Mouse (Mus musculus) hindbrain, embryonic 13.5 days (tissue): ENCODE results near the gene Ptpn23. TPM values are rescaled to one million over a fixed set of nuclear protein-coding genes. Genes with fewer than 3 reads are reported as not detected.

ENCODE experiments used
- ATAC-seq: fragments of 200-750 bp; cut with Nextera tagmentation; 2 replicates; pipeline ENCODE4 v1.8.0; 2017; ENCODE audit warnings: moderate TSS enrichment; ENCODE audit not compliant: low FRiP score
- H3K27ac ChIP-seq: fragments of 300-500 bp; sonication (generic); 2 replicates; pipeline ENCODE4 v1.5.1; 2015; ENCODE audit warnings: inconsistent platforms, mild to moderate bottlenecking, moderate library complexity
- H3K27me3 ChIP-seq: fragments of 300-500 bp; sonication (generic); 2 replicates; pipeline ENCODE4 v1.6.1; 2015; ENCODE audit warnings: mild to moderate bottlenecking, inconsistent platforms
- H3K36me3 ChIP-seq: fragments of 300-500 bp; sonication (generic); 2 replicates; pipeline ENCODE4 v1.6.1; 2015; ENCODE audit warnings: mild to moderate bottlenecking, inconsistent platforms
- H3K4me1 ChIP-seq: fragments of 300-500 bp; sonication (generic); replicated peaks from 2 replicates; pipeline ENCODE4 v1.6.1; 2015; ENCODE audit warnings: inconsistent platforms
- H3K4me2 ChIP-seq: fragments of 300-500 bp; sonication (generic); 2 replicates; pipeline ENCODE4 v1.6.1; 2015; ENCODE audit warnings: inconsistent platforms, mild to moderate bottlenecking, moderate library complexity
- H3K4me3 ChIP-seq: fragments of 300-500 bp; sonication (generic); 2 replicates; pipeline ENCODE4 v1.5.1; 2015; ENCODE audit warnings: mild to moderate bottlenecking, inconsistent platforms
- H3K9ac ChIP-seq: fragments of 300-500 bp; sonication (generic); 2 replicates; pipeline ENCODE4 v1.6.1; 2015; ENCODE audit warnings: mild to moderate bottlenecking, inconsistent platforms
- H3K9me3 ChIP-seq: fragments of 300-500 bp; sonication (generic); 2 replicates; pipeline ENCODE4 v1.6.1; 2016; ENCODE audit warnings: inconsistent platforms
- WGBS: fragments of 180-500 bp; shearing (Covaris S2); methylation state at CpG from one replicate; pipeline ENCODE4 v1.1.7; 2015; 5-methylcytosine and 5-hydroxymethylcytosine counted together
- polyA plus RNA-seq: library from polyadenylated mRNA; unstranded; fragments of >200 nt; fragmentation: Nextera tagmentation; extraction: Ambion mirVana; gene quantifications from 2 replicates; pipeline ENCODE4 v1.2.1, GENCODE M21; 2015

Gene Ptpn23
- polyA plus RNA-seq, result 23.4 and 25.2 TPM in 2 replicates

DNA sequence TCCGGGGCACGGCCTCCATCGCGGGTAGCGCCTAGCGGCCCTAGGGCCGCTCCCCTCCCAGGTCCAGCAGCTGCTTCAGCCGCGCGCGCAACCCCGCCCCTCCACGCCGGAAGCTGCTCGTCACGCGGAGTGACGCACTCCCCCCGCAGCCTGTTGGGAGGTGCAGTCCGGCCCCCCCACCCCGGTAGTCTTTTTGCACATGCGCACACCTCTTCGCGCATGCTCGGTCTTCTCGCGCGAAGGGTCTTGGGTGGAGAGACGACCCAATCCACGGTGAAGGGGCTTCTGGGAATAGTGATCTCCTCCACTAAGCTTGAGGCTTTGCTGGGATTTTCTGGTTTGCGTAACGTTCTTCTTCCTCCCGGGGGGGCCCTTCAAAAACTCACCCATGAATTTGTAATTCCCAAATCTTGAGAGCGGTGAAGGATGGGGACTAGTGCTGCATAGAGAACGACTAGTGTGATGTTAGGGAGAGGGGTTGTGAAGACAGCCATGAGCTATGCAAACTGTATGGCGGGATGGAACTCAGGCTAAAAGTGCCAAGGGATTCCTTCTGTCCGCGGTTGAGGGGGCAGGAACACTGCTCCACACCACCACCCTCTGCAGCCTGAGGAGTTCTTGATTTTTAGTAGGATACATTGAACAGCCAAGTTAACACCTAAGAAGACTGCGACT is at the start of gene Ptpn23:
Ptpn23 (minus strand) TSS at position 115 of the 675 bp plus-strand sequence.
- H3K9ac ChIP-seq, result peak within 1 kb of the TSS; percentile 96
- H3K27ac ChIP-seq, result peak within 1 kb of the TSS; percentile 90
- peak; percentile 96 for ATAC-seq
- peaks cover 4% of the 10 kb centered on the region for H3K36me3 ChIP-seq
- no peaks in the 10 kb centered on the region for H3K9me3 ChIP-seq
- under 1% methylated on average over 39 of the region's 39 CpGs for WGBS
- H3K4me1 ChIP-seq, result peaks cover 26% of the 10 kb centered on the region
- H3K4me3 ChIP-seq, result peak within 1 kb of the TSS; percentile 90
- H3K4me2 ChIP-seq, result peak within 1 kb of the TSS; percentile 96
- no peaks in the 10 kb centered on the region for H3K27me3 ChIP-seq

DNA sequence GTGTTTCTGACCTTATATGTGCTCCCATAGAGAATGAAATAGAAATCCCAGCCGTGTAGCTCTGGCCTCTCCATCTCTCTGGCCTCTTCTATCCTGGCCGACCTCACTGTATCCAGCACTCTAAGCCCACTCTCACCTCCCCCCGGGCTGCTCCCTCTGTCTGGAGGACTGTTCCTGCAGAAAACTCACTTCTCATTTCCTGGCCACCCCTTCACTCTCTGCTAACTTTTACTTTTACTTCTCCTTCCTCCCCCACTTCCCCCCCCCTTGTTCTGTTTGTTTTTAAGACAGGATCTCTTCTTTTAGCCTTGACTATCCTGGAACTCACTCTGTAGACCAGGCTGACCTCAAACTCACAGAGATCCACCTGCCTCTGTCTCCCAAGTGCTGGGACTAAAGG is 44.5 kb upstream of the Ptpn23 start:
- Histone ChIP-seq H3K27ac (no peak overlapping the region), H3K9ac (no peak overlapping the region), H3K4me1 (peaks cover 6% of the 10 kb centered on the region), H3K9me3 (no peaks in the 10 kb centered on the region), H3K4me3 (no peak overlapping the region), H3K4me2 (no peak overlapping the region), H3K36me3 (peaks cover 27% of the 10 kb centered on the region), H3K27me3 (no peaks in the 10 kb centered on the region)
- 76% methylated on average over 3 of the region's 3 CpGs for WGBS
- no peak for ATAC-seq

DNA sequence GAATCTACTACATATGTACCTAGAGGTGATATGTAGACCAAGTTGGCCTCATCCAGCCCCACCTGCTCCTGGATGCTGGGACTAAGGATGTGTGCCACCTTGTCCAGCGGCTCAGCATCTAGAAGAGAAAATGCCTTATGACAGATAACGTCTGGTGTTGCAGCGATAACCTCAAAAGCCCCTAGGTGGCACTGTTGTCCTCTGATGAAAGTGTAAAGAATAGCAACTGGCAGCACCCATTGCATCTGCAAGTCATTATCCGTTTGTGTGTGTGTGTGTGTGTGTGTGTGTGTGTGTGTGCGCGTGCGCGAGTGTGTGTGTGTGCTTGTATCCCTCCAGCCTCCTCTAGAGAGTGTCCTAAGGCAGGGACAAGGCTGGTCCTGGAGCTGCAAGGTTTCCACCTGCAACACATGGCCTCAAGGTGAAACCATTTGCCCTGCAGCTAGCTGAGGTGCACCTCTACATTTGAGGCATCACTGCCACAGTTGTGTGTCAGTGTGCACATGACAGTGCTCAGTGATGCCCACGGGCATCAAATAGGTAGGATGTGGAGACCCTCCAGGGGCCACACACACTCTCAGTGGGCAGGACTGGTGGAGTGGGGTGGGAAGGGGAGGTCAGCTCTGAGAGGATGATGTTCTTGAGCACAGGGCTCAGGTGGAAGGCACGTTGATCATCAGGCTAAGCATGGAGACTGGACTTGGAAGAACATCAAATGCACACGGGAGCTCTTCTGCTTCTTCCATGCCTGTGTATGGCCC is 41.0 kb upstream of the Ptpn23 start:
- Histone ChIP-seq H3K9ac (peak overlapping the region; percentile 51), H3K36me3 (peaks cover 37% of the 10 kb centered on the region)

DNA sequence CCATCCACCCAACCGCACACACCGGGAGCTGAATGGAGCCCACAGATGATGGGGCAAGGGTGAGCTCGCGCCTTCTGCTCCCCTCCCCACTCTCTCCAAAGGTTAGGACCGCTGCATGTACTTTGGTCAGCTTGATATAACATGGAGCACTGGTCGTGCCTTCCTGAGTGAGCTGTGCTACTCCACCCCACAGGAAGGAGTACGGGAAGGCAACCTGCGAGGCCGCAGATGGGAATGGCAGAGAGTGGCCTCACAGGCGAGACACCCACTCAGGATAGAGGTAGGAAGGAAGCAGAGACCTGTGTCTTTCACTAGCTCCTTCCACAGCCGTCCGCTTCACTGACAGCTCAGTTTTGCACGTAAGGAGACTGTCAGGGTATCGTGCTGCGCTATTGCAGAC is 40.3 kb upstream of the Ptpn23 start:
- Histone ChIP-seq H3K4me3 (no peak overlapping the region), H3K27me3 (no peaks in the 10 kb centered on the region), H3K9ac (0 out of 2 replicates have a peak overlapping the region, but pooled peaks have one; percentile 19), H3K27ac (no peak overlapping the region), H3K4me2 (no peak overlapping the region), H3K9me3 (no peaks in the 10 kb centered on the region), H3K36me3 (peaks cover 43% of the 10 kb centered on the region), H3K4me1 (peaks cover 6% of the 10 kb centered on the region)
- 84% methylated on average over 15 of the region's 15 CpGs for WGBS
- ATAC-seq, result no peak

More for the DNA sequence above, 41.0 kb upstream of the Ptpn23 start:
- peak; percentile 80 for ATAC-seq
- H3K4me3 ChIP-seq, result no peak overlapping the region
- H3K4me1 ChIP-seq, result peaks cover 6% of the 10 kb centered on the region
- no peaks in the 10 kb centered on the region for H3K9me3 ChIP-seq
- 0 out of 2 replicates have a peak overlapping the region, but pooled peaks have one; percentile 12 for H3K27ac ChIP-seq
- WGBS, result 33% methylated on average over 11 of the region's 11 CpGs
- H3K27me3 ChIP-seq, result no peaks in the 10 kb centered on the region
- H3K4me2 ChIP-seq, result no peak overlapping the region

DNA sequence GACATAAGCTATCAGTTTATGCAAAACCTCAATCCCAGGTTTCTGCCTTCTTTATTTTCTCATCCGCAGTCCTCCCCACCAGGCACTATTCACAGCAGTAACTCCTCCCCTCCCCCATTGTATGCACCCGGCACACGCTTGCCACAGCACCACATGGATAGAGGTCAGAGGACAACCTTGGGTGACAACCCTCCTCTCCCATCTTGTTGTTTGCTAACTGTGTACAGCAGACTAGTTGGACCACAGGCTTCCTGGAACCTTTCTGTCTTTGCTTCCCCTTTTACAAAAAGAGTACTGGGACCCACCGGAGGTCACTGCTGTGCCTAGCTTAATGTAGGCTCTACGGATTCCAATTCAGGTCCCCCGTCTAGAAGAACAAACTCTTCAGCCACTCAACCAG is 32.5 kb upstream of the Ptpn23 start:
- Histone ChIP-seq H3K27ac (no peak overlapping the region), H3K9ac (no peak overlapping the region), H3K9me3 (no peaks in the 10 kb centered on the region), H3K4me3 (no peak overlapping the region), H3K36me3 (peaks cover 57% of the 10 kb centered on the region), H3K4me2 (no peak overlapping the region), H3K27me3 (no peaks in the 10 kb centered on the region), H3K4me1 (no peaks in the 10 kb centered on the region)
- ATAC-seq, result no peak
- 86% methylated on average over 6 of the region's 6 CpGs for WGBS

DNA sequence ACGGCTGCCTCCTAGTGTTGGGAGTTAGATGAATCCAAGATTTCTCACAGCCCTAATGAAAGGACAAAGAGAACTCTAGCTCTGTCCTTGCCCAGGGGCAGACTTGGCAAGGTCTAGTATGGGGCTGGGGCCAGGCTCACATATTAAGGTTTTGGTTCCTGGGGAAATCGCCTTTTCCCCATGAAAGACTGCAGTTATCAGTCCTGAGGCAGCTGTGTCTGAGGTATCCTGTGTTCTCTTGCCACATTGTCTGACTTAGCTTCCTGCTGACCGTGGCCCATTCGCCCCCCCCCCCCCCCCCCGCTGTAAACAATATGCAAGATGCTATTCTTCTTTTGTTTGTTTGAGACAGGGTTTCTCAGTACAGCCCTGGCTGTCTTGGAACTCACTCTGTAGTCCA is 32.0 kb upstream of the Ptpn23 start:
- no peaks in the 10 kb centered on the region for H3K27me3 ChIP-seq
- H3K27ac ChIP-seq, result no peak overlapping the region
- ATAC-seq, result no peak
- H3K4me1 ChIP-seq, result no peaks in the 10 kb centered on the region
- no peak overlapping the region for H3K4me2 ChIP-seq
- peaks cover 62% of the 10 kb centered on the region for H3K36me3 ChIP-seq
- H3K4me3 ChIP-seq, result no peak overlapping the region
- no peak overlapping the region for H3K9ac ChIP-seq
- no peaks in the 10 kb centered on the region for H3K9me3 ChIP-seq
- 78% methylated on average over 5 of the region's 5 CpGs for WGBS

DNA sequence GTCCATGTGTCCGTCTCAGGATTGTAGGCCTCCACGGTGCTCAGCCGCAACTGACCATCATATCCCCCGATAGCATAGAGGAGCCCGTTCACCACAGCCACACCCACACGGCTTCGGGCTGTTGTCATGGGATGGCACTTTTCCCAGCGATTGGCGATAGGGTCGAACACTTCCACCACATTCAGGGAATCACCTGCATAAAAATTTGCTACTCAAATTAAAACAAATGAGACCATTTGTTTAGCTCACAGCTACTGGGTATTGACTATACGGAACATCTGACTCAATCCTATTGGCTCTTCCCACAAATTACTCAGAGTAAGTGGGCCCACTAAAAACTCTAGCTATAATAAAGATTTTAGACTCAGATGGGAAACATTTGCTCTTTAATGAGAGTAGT is 28.0 kb upstream of the Ptpn23 start:
- WGBS, result 95% methylated on average over 11 of the region's 11 CpGs
- Histone ChIP-seq H3K9ac (no peak overlapping the region), H3K4me1 (no peaks in the 10 kb centered on the region), H3K36me3 (peaks cover 72% of the 10 kb centered on the region), H3K4me2 (no peak overlapping the region), H3K27ac (no peak overlapping the region), H3K27me3 (no peaks in the 10 kb centered on the region), H3K4me3 (no peak overlapping the region), H3K9me3 (no peaks in the 10 kb centered on the region)
- no peak for ATAC-seq

DNA sequence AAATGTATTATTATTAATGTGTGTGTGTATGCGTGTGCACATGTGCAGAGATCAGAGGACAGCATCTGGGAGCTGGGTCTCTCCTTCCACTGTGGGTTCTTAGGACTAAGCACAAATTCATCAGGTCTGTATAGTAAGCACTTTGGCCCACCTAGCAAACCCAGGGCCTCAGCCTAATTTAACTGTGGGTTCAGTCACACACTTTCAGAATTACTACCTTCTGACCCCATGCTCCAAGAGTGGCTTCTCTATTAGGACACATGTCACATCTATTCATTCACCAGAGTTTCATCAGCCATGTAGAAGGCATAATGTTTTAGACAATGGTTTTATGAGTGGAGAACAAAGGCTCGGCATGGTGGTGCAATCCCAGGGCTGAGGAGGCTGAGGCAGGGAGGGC is 25.0 kb upstream of the Ptpn23 start:
- H3K27me3 ChIP-seq, result no peaks in the 10 kb centered on the region

DNA sequence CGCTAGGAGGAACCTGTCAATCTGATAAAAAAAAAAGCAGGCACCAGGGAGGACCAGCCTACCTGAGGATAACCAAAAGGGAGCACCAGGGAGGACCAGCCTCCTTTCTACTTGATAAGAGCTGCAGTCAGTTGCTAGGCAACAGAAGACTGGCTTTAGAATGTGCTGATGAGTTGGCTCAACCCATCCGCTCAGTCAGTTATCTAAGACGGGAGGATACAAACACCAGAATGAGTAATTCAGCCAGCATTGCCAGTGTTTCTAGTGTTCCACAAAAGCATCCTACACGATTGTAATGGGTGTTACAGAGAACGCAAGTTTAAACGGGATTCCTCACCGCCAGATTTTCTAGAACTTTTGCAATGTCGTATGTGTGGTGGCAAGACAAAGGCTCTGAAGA is 23.2 kb upstream of the Ptpn23 start:
- ATAC-seq, result no peak
- Histone ChIP-seq H3K4me1 (no peaks in the 10 kb centered on the region), H3K4me2 (no peak overlapping the region), H3K27ac (no peak overlapping the region), H3K27me3 (no peaks in the 10 kb centered on the region), H3K9me3 (no peaks in the 10 kb centered on the region), H3K36me3 (peaks cover 95% of the 10 kb centered on the region), H3K9ac (no peak overlapping the region), H3K4me3 (no peak overlapping the region)
- 72% methylated on average over 8 of the region's 8 CpGs for WGBS

More for the DNA sequence above, 25.0 kb upstream of the Ptpn23 start:
- no peak for ATAC-seq
- Histone ChIP-seq H3K36me3 (peaks cover 93% of the 10 kb centered on the region), H3K4me1 (no peaks in the 10 kb centered on the region), H3K9me3 (no peaks in the 10 kb centered on the region), H3K4me3 (no peak overlapping the region), H3K9ac (no peak overlapping the region), H3K4me2 (no peak overlapping the region), H3K27ac (no peak overlapping the region)
- 94% methylated on average over 2 of the region's 2 CpGs for WGBS

DNA sequence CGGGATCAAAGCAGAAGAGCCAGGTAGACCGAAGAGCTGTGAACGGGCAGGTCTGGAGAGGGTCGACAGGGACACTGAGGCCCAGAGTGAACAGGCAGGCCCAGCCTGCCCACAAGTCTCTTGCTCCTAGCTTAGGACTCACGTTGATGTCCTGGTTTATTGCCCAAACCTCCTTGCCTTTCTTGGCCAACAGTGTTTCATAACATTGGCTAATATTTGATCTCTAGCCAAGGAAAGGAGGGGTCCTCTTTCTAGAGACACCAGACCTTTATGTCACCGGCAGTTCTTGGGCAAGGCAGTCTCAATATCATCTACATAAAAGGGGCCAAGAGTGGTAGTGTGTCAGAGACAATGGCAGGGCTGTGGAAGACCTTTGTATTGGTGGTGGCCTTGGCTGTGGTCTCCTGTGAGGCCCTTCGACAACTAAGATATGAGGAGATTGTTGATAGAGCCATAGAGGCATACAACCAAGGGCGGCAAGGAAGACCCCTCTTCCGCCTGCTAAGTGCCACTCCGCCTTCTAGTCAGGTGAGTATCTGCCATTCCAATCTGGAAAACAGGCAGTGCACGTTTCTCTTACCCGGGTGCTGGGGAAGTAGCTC is 11.6 kb upstream of the Ptpn23 start, which contains the start of gene Ngp:
Ngp (plus strand) TSS at position 237 of the 602 bp plus-strand sequence.
- H3K9me3 ChIP-seq, result no peaks in the 10 kb centered on the region
- no peaks in the 10 kb centered on the region for H3K27me3 ChIP-seq
- H3K9ac ChIP-seq, result no peak within 1 kb of the TSS
- no peak for ATAC-seq
- no peak within 1 kb of the TSS for H3K27ac ChIP-seq
- 90% methylated on average over 12 of the region's 12 CpGs for WGBS
- no peak within 1 kb of the TSS for H3K4me2 ChIP-seq
- H3K4me1 ChIP-seq, result no peaks in the 10 kb centered on the region
- H3K4me3 ChIP-seq, result no peak within 1 kb of the TSS
- H3K36me3 ChIP-seq, result no peaks in the 10 kb centered on the region

DNA sequence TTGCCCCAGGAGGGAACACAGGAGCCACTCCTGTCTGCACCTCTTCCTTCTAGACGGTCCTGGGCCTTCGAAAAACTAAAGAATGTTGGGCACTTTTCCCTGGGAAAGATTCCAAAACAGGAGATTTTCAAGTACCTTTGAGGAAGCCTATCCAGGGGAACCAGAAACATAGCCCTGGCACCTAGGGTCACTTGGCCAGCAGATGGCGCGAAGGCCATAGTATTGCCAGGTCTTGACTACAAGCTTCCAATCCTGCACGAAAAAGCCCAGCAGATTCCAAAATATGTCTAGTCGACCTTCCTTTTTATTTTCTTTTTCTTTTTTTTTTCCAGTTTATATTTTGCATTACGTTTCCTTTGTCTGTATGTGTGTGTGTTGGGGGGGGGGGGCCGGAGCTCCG is 5.8 kb upstream of the Ptpn23 start:
- H3K4me1 ChIP-seq, result peaks cover 5% of the 10 kb centered on the region
- no peak overlapping the region for H3K27ac ChIP-seq
- no peak for ATAC-seq
- H3K9me3 ChIP-seq, result no peaks in the 10 kb centered on the region
- no peaks in the 10 kb centered on the region for H3K27me3 ChIP-seq
- H3K36me3 ChIP-seq, result no peaks in the 10 kb centered on the region
- no peak overlapping the region for H3K4me3 ChIP-seq
- H3K9ac ChIP-seq, result no peak overlapping the region
- H3K4me2 ChIP-seq, result no peak overlapping the region
- 62% methylated on average over 9 of the region's 9 CpGs for WGBS

DNA sequence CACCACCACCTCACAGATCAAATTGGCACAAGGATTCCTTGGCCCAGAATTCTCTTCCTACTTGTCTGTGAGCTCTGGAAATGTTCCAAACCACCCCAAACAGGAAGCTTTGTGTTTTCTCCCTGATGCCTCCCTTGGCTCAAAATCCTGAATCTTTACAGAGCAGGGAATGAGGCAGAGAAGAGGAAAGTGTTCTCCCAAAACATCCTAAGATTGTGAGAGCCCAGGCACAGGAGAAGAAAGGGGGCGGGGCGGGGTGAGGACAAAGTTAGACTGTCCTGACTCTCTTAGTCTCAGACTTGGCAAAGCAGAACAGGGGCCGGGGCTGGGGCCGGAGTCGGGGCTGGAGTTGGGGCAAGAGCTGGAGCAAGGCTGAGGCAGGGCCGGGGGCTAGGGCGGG is 4.9 kb upstream of the Ptpn23 start:
- Histone ChIP-seq H3K36me3 (no peaks in the 10 kb centered on the region), H3K4me3 (no peak overlapping the region), H3K4me1 (peaks cover 8% of the 10 kb centered on the region), H3K27me3 (no peaks in the 10 kb centered on the region), H3K9ac (peak overlapping the region; percentile 8; the same call in 1 of the 2 replicates), H3K27ac (no peak overlapping the region), H3K9me3 (no peaks in the 10 kb centered on the region), H3K4me2 (no peak overlapping the region)
- no peak for ATAC-seq
- 68% methylated on average over 7 of the region's 7 CpGs for WGBS
